Mouse (Mus musculus): Measurements from ENCODE around the gene Ror1. TPM values are rescaled to one million over a fixed set of nuclear protein-coding genes. Genes with fewer than 3 reads are reported as not detected.

The Ror1 gene
- polyA plus RNA-seq, 1 experiment from 2014 or later: 6.9 TPM

DNA sequence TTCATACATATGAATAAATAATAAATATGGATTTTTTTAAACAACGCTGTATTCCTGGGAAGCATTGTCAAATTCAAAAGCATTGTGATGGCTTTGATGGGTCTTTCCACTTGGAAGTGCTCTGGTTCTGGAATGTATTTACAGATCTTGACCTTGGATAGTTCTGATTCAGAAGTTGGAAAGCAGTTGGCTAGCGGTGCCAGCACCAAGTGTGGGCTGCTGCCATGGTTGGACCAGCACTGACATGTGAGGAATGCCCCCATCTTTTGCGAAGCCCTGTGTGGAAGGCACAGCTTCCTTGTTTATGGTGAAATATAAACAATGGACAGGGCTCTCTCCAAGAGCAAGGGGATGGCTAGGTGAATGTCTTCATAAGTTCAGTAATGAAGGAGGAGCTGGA, 82.7 kb downstream of the Ror1 start:
- Histone ChIP-seq H3K27ac (ENCODE audit: low read depth, low read length) (no peak overlapping the region), H3K36me3 (ENCODE audit: control insufficient read depth, insufficient read depth, low read length) (no peaks in the 10 kb centered on the region), H3K9ac (ENCODE audit: low read length) (no peak overlapping the region), H3K4me3 (ENCODE audit: low read depth, low read length) (no peak overlapping the region), H3K9me3 (ENCODE audit: control insufficient read depth, low read length) (no peaks in the 10 kb centered on the region), H3K4me2 (ENCODE audit: low read depth) (no peak overlapping the region), H3K4me1 (ENCODE audit: control insufficient read depth, insufficient read depth, low read length) (no peaks in the 10 kb centered on the region), H3K27me3 (ENCODE audit: control insufficient read depth, insufficient read depth, low read length) (no peaks in the 10 kb centered on the region)
- no peak for DNase-seq (ENCODE audit: low spot score)
- WGBS: 88% methylated on average over 3 of the region's 3 CpGs
- no peak for ATAC-seq (ENCODE audit: insufficient read depth, low FRiP score, low TSS enrichment)

DNA sequence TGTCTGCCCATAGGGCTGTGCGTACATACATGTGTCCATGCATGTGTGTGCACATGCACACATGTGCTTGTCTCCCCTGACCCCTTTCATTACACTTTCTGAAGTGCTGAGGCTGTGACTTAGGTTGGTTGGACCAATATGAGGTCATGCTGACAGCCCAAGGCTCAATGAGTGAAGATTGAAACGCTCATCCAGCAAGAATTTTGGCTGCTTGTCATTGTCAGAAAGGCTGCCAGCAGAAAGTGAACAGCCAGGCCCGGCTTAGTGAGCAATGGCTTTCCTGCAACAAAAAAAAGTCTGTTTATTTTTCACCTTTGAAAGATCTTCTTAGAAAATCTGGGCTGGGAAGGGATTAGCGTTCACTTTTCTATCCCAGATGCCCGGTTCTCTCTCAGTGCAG, 86.1 kb downstream of the Ror1 start:
- Histone ChIP-seq H3K9ac (ENCODE audit: low read length) (no peak overlapping the region), H3K9me3 (ENCODE audit: control insufficient read depth, low read length) (no peaks in the 10 kb centered on the region), H3K27me3 (ENCODE audit: control insufficient read depth, insufficient read depth, low read length) (no peaks in the 10 kb centered on the region), H3K27ac (ENCODE audit: low read depth, low read length) (no peak overlapping the region), H3K36me3 (ENCODE audit: control insufficient read depth, insufficient read depth, low read length) (no peaks in the 10 kb centered on the region), H3K4me1 (ENCODE audit: control insufficient read depth, insufficient read depth, low read length) (no peaks in the 10 kb centered on the region), H3K4me3 (ENCODE audit: low read depth, low read length) (no peak overlapping the region), H3K4me2 (ENCODE audit: low read depth) (no peak overlapping the region)
- WGBS: 86% methylated on average over 5 of the region's 5 CpGs
- DNase-seq (ENCODE audit: low spot score): no peak
- ATAC-seq (ENCODE audit: insufficient read depth, low FRiP score, low TSS enrichment): no peak

DNA sequence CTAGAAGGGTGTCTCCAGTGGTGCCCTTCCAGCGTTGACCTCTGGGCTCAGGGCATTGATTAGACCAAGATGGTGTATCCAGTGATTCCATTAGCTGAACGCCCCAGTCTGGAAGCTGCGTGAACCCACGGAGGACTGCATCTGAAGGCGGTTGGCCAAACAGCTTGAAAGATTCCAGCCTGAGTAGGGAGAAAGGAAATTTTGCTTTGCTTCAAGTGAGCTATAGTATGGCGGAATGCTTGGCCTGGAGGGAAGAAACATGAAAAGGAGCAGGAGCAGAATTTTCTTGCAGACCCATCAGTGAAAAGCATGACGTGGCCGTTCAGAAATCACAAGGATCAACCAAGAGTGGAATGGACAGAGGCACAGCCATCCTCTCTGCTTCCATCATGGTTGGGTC, 91.2 kb downstream of the Ror1 start:
- Histone ChIP-seq H3K27ac (ENCODE audit: low read depth, low read length) (no peak overlapping the region), H3K4me1 (ENCODE audit: control insufficient read depth, insufficient read depth, low read length) (0 out of 2 replicates have a peak, but pooled peaks cover 2% of the 10 kb centered on the region), H3K36me3 (ENCODE audit: control insufficient read depth, insufficient read depth, low read length) (no peaks in the 10 kb centered on the region), H3K9ac (ENCODE audit: low read length) (no peak overlapping the region), H3K4me2 (ENCODE audit: low read depth) (no peak overlapping the region), H3K27me3 (ENCODE audit: control insufficient read depth, insufficient read depth, low read length) (no peaks in the 10 kb centered on the region), H3K9me3 (ENCODE audit: control insufficient read depth, low read length) (no peaks in the 10 kb centered on the region), H3K4me3 (ENCODE audit: low read depth, low read length) (no peak overlapping the region)
- DNase-seq (ENCODE audit: low spot score) (no peak), ATAC-seq (ENCODE audit: insufficient read depth, low FRiP score, low TSS enrichment) (no peak)
- 88% methylated on average over 8 of the region's 8 CpGs for WGBS

DNA sequence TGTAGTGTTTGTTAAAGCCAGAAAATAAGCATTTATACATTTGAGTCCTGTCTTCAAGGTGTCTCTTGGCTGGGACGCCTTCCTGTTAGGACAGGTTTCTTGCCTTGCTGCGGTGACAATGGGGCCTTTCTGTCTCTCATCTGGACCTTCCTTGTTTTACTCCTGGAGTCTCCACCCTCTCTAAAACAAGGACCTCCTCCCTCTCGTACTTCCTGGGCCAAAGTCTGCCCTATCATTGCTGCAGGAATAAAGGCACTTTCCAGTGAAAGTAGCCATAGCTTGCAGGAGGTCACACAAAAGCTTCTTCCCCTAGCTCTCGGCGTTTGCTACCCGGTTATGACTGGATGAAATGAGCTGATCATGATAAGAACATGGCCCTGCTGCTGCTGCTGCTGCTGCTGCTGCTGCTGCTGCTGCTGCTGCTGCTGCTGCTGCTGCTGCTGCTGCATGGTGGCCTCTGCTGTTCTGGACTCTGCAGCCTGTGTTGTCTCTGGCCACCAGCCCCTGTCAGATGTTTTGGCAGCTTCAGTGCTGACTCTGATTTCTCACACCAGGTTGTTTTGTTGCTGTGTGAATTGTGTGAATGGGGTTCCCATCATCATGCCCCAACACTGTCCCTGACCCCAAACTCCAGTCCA, 92.1 kb downstream of the Ror1 start:
- no peaks in the 10 kb centered on the region for H3K27me3 ChIP-seq (ENCODE audit: control insufficient read depth, insufficient read depth, low read length)
- 58% methylated on average over 6 of the region's 6 CpGs for WGBS
- H3K9ac ChIP-seq (ENCODE audit: low read length): no peak overlapping the region
- no peak overlapping the region for H3K4me3 ChIP-seq (ENCODE audit: low read depth, low read length)
- ATAC-seq (ENCODE audit: insufficient read depth, low FRiP score, low TSS enrichment): no peak
- no peaks in the 10 kb centered on the region for H3K36me3 ChIP-seq (ENCODE audit: control insufficient read depth, insufficient read depth, low read length)
- 0 out of 2 replicates have a peak, but pooled peaks cover 2% of the 10 kb centered on the region for H3K4me1 ChIP-seq (ENCODE audit: control insufficient read depth, insufficient read depth, low read length)
- H3K4me2 ChIP-seq (ENCODE audit: low read depth): no peak overlapping the region
- DNase-seq (ENCODE audit: low spot score): no peak
- H3K9me3 ChIP-seq (ENCODE audit: control insufficient read depth, low read length): no peaks in the 10 kb centered on the region
- no peak overlapping the region for H3K27ac ChIP-seq (ENCODE audit: low read depth, low read length)

DNA sequence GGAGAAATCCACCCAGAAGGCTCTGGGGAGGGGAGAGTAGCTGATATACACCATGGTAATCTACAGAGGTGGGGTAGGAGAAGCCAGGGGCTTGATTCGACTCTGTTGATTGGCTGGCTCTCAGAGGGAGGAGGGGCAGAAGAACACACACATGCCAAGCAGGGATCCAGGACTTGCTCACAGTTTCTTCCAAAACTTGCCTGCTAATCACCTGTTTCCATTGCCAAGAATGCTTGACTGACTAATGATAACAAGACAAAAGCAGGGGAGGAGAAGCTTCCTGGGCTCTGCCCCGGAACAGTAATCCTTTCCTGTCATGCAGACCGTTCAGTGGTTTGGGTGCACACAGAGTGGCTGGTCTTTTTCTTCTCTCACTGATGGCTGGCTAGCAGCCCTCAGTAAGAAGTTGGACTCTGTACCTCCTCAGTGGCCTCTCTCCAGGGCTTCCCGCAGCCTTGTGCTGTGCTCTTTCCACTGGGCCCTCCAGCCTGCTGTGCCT, 92.7 kb downstream of the Ror1 start:
- H3K36me3 ChIP-seq (ENCODE audit: control insufficient read depth, insufficient read depth, low read length): no peaks in the 10 kb centered on the region
- DNase-seq (ENCODE audit: low spot score): no peak
- H3K9me3 ChIP-seq (ENCODE audit: control insufficient read depth, low read length): no peaks in the 10 kb centered on the region
- no peak overlapping the region for H3K4me3 ChIP-seq (ENCODE audit: low read depth, low read length)
- H3K4me2 ChIP-seq (ENCODE audit: low read depth): no peak overlapping the region
- H3K9ac ChIP-seq (ENCODE audit: low read length): no peak overlapping the region
- ATAC-seq (ENCODE audit: insufficient read depth, low FRiP score, low TSS enrichment): no peak
- H3K27me3 ChIP-seq (ENCODE audit: control insufficient read depth, insufficient read depth, low read length): no peaks in the 10 kb centered on the region
- 0 out of 2 replicates have a peak, but pooled peaks cover 2% of the 10 kb centered on the region for H3K4me1 ChIP-seq (ENCODE audit: control insufficient read depth, insufficient read depth, low read length)
- WGBS: 45% methylated on average over 4 of the region's 4 CpGs
- H3K27ac ChIP-seq (ENCODE audit: low read depth, low read length): no peak overlapping the region

DNA sequence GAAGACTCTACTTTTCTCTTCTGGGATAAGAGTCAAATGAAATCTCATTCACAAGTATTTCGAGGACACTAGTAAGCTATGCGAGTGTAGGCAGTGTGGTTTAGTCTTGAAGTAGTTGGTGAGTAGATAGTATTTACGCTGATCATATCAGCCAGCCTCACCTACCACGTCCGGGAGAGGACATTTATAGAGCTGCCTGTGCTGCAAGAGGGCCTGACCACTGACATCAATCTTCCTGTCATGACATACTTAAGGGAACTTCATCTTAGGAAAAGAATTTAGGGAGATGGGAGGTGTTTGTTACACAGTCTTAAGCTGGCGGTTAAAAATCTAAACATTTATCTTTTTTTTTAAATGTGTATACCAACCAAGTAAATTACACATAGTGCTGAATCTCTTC, 95.9 kb downstream of the Ror1 start:
- 0 out of 2 replicates have a peak, but pooled peaks cover 2% of the 10 kb centered on the region for H3K4me1 ChIP-seq (ENCODE audit: control insufficient read depth, insufficient read depth, low read length)
- H3K36me3 ChIP-seq (ENCODE audit: control insufficient read depth, insufficient read depth, low read length): no peaks in the 10 kb centered on the region
- WGBS: 85% methylated on average over 6 of the region's 6 CpGs
- no peaks in the 10 kb centered on the region for H3K9me3 ChIP-seq (ENCODE audit: control insufficient read depth, low read length)
- H3K4me3 ChIP-seq (ENCODE audit: low read depth, low read length): no peak overlapping the region
- DNase-seq (ENCODE audit: low spot score) (no peak), ATAC-seq (ENCODE audit: insufficient read depth, low FRiP score, low TSS enrichment) (no peak)
- H3K27me3 ChIP-seq (ENCODE audit: control insufficient read depth, insufficient read depth, low read length): no peaks in the 10 kb centered on the region
- H3K4me2 ChIP-seq (ENCODE audit: low read depth): no peak overlapping the region
- no peak overlapping the region for H3K9ac ChIP-seq (ENCODE audit: low read length)
- no peak overlapping the region for H3K27ac ChIP-seq (ENCODE audit: low read depth, low read length)

DNA sequence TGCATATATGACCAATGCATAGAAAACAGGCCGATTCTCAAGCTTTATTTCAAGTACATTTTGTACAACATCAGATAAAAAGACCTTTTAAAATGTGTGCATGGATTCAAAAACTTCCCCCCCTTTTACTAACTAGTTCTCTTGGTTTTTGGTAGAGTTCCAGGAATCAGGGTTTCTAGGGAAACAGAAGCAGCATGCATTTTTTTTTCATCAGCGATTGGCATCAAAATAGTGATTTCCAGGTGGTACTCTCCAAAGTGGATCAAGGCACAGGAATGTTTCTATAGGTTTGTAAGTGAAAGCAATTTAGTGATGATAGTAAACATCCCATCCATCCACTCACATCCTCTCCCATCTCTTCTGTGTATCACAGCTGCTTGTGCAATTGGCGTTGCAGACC, 98.5 kb downstream of the Ror1 start:
- DNase-seq (ENCODE audit: low spot score) (no peak), ATAC-seq (ENCODE audit: insufficient read depth, low FRiP score, low TSS enrichment) (no peak)
- Histone ChIP-seq H3K9me3 (ENCODE audit: control insufficient read depth, low read length) (no peaks in the 10 kb centered on the region), H3K27me3 (ENCODE audit: control insufficient read depth, insufficient read depth, low read length) (no peaks in the 10 kb centered on the region), H3K4me3 (ENCODE audit: low read depth, low read length) (no peak overlapping the region), H3K27ac (ENCODE audit: low read depth, low read length) (no peak overlapping the region), H3K36me3 (ENCODE audit: control insufficient read depth, insufficient read depth, low read length) (no peaks in the 10 kb centered on the region), H3K4me1 (ENCODE audit: control insufficient read depth, insufficient read depth, low read length) (no peaks in the 10 kb centered on the region), H3K4me2 (ENCODE audit: low read depth) (no peak overlapping the region), H3K9ac (ENCODE audit: low read length) (no peak overlapping the region)
- 73% methylated on average over 3 of the region's 3 CpGs for WGBS

DNA sequence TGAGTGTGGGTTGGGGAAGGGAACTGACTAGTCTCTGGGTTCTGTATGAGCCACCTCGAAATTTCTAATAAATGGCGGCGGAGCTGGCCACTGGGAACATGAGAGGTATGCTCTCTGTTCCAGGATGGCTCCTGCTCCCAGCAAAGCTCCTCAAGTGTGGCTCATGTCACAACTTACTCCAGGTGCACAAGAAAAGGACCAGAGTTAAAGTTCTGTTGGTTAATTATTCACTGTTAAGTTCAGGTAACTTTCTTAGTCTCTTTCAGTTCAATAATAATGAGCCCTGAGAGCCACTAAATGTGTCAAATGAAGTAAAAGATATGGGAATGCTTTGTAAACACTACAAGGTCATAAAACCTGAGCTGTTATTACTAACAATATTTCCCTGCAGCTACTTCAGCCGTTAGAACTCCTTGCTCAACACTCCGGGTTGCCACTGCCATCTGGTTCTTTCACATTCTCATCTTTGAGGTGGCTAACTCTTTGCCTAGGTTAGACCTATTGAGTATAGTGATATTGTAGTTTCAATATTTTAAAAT, 100.7 kb downstream of the Ror1 start:
- Histone ChIP-seq H3K4me2 (ENCODE audit: low read depth) (no peak overlapping the region), H3K27me3 (ENCODE audit: control insufficient read depth, insufficient read depth, low read length) (no peaks in the 10 kb centered on the region), H3K9me3 (ENCODE audit: control insufficient read depth, low read length) (no peaks in the 10 kb centered on the region), H3K4me1 (ENCODE audit: control insufficient read depth, insufficient read depth, low read length) (no peaks in the 10 kb centered on the region), H3K36me3 (ENCODE audit: control insufficient read depth, insufficient read depth, low read length) (no peaks in the 10 kb centered on the region), H3K9ac (ENCODE audit: low read length) (no peak overlapping the region), H3K27ac (ENCODE audit: low read depth, low read length) (no peak overlapping the region), H3K4me3 (ENCODE audit: low read depth, low read length) (no peak overlapping the region)
- no peak for ATAC-seq (ENCODE audit: insufficient read depth, low FRiP score, low TSS enrichment)
- no peak for DNase-seq (ENCODE audit: low spot score)
- WGBS: 79% methylated on average over 5 of the region's 5 CpGs

DNA sequence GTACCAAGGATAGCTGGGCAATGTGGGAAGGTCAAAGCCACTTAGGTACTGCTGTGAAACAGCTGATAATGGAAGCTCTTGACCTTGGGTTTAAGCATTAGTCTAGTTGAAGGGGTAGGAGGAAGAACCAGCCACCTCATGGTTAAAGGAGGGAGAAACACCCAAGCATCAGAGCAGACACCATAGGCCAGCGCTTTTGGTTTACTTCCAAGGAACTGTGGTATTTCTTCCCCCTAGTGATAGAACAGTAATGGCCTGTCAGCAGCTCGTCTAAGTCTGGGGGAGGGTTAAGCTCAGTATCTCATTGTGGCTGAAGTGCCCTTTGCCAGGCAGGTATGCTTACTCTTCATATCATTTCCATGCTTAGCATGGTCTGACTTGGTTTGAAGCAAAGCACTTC, 102.7 kb downstream of the Ror1 start:
- H3K27me3 ChIP-seq (ENCODE audit: control insufficient read depth, insufficient read depth, low read length): no peaks in the 10 kb centered on the region
- no peak for DNase-seq (ENCODE audit: low spot score)
- WGBS: 79% methylated on average over 2 of the region's 2 CpGs
- no peak overlapping the region for H3K9ac ChIP-seq (ENCODE audit: low read length)
- H3K4me2 ChIP-seq (ENCODE audit: low read depth): no peak overlapping the region
- no peak for ATAC-seq (ENCODE audit: insufficient read depth, low FRiP score, low TSS enrichment)
- H3K4me3 ChIP-seq (ENCODE audit: low read depth, low read length): no peak overlapping the region
- H3K27ac ChIP-seq (ENCODE audit: low read depth, low read length): no peak overlapping the region
- H3K9me3 ChIP-seq (ENCODE audit: control insufficient read depth, low read length): no peaks in the 10 kb centered on the region
- H3K36me3 ChIP-seq (ENCODE audit: control insufficient read depth, insufficient read depth, low read length): no peaks in the 10 kb centered on the region
- H3K4me1 ChIP-seq (ENCODE audit: control insufficient read depth, insufficient read depth, low read length): no peaks in the 10 kb centered on the region

Data from neural tube, embryonic 11.5 days (tissue).